Mouse (Mus musculus) adrenal gland (tissue): Measurements from ENCODE around the gene Paxip1.

Source experiments
- intact Hi-C: fragments of 180-260 bp; cut with DNase I; formaldehyde crosslinking; loops from one replicate; pipeline ENCODE4 v1.15.1; 2025
- long read RNA-seq, 2 experiments: library from polyadenylated mRNA; unstranded; transcript quantifications; one replicate each; pipeline ENCODE4 v2.0.0; 2020; ENCODE audit warnings: borderline replicate concordance in 1 of 2; ENCODE audit not compliant: insufficient replicate concordance in 1 of 2

The Paxip1 gene
- long read RNA-seq, experiment 1, full-length matches to known transcripts, result 2 of 9 reads
- long read RNA-seq, experiment 1, partial matches to known transcripts, result 5 of 9 reads
- long read RNA-seq, experiment 1, other reads (novel, unspliced or antisense), result 2 of 9 reads
- long read RNA-seq, experiment 2, full-length matches to known transcripts, result 1 of 4 reads
- long read RNA-seq, experiment 2, partial matches to known transcripts, result 2 of 4 reads
- long read RNA-seq, experiment 2, other reads (novel, unspliced or antisense), result 1 of 4 reads

GRCm38 (mm10) chr5:27791303-27792172, at the start of gene Paxip1:
Paxip1 (minus strand) TSS chr5:27791691.
- intact Hi-C loops, result loop anchor here (10.0 kb wide), 1 partner anchor 303 kb away; no protein-coding TSS in a partner anchor

GRCm38 (mm10) chr5:27838061-27838460, 46.6 kb upstream of the Paxip1 start:
- intact Hi-C loops, result no loop called here

- intact Hi-C loops, result no loop called here
Observed at GRCm38 (mm10) chr5:27835096-27835495, 43.6 kb upstream of the Paxip1 start.

- intact Hi-C loops, result no loop called here
Observed at GRCm38 (mm10) chr5:27827971-27828370, 36.5 kb upstream of the Paxip1 start.

GRCm38 (mm10) chr5:27821161-27821560, 29.7 kb upstream of the Paxip1 start:
- intact Hi-C loops, result no loop called here

GRCm38 (mm10) chr5:27818840-27819672, 27.6 kb upstream of the Paxip1 start:
- intact Hi-C loops, result no loop called here

- intact Hi-C loops, result no loop called here
Observed at GRCm38 (mm10) chr5:27814282-27814681, 22.8 kb upstream of the Paxip1 start.

- intact Hi-C loops, result loop anchor here (10.0 kb wide), 1 partner anchor 301 kb away; no protein-coding TSS in a partner anchor
Observed at GRCm38 (mm10) chr5:27793923-27794322, 2.4 kb upstream of the Paxip1 start.

GRCm38 (mm10) chr5:27792531-27793205, 1.2 kb upstream of the Paxip1 start:
- intact Hi-C loops, result loop anchor here (10.0 kb wide), 1 partner anchor 302 kb away; no protein-coding TSS in a partner anchor

- intact Hi-C loops, result loop anchor here (10.0 kb wide), 1 partner anchor 303 kb away; no protein-coding TSS in a partner anchor
Observed at GRCm38 (mm10) chr5:27792173-27792470, 631 bp upstream of the Paxip1 start.

- intact Hi-C loops, result loop anchor here (10.0 kb wide), 1 partner anchor 304 kb away; no protein-coding TSS in a partner anchor
Observed at GRCm38 (mm10) chr5:27790910-27791288, 592 bp downstream of the Paxip1 start.

- intact Hi-C loops, result loop anchor here (10.0 kb wide), 1 partner anchor 305 kb away; no protein-coding TSS in a partner anchor
Observed at GRCm38 (mm10) chr5:27790086-27790909, 1.2 kb downstream of the Paxip1 start.

- intact Hi-C loops, result loop anchor here (10.0 kb wide), 1 partner anchor 285 kb away; the partner anchor contains the start of gene Insig1
Observed at GRCm38 (mm10) chr5:27789586-27789985, 1.9 kb downstream of the Paxip1 start.

GRCm38 (mm10) chr5:27783381-27783780, 8.1 kb downstream of the Paxip1 start:
- intact Hi-C loops, result loop anchor here (10.0 kb wide), 1 partner anchor 291 kb away; the partner anchor contains the start of gene Insig1

GRCm38 (mm10) chr5:27767948-27768347, 23.5 kb downstream of the Paxip1 start:
- intact Hi-C loops, result no loop called here

- intact Hi-C loops, result no loop called here
Observed at GRCm38 (mm10) chr5:27765780-27766179, 25.7 kb downstream of the Paxip1 start.

- intact Hi-C loops, result no loop called here
Observed at GRCm38 (mm10) chr5:27744944-27745343, 46.5 kb downstream of the Paxip1 start.

GRCm38 (mm10) chr5:27739216-27739615, 52.3 kb downstream of the Paxip1 start:
- intact Hi-C loops, result loop anchor here (5.0 kb wide), 1 partner anchor 57 kb away; no protein-coding TSS in a partner anchor

GRCm38 (mm10) chr5:27737168-27737567, 54.3 kb downstream of the Paxip1 start:
- intact Hi-C loops, result loop anchor here (5.0 kb wide), 1 partner anchor 55 kb away; no protein-coding TSS in a partner anchor
